Mouse (Mus musculus) activated CD4-positive, CD25-positive, alpha-beta regulatory T cell, adult 4 months (primary cell): ENCODE data around the gene Matk. TPM values are rescaled to one million over a fixed set of nuclear protein-coding genes. Genes with fewer than 3 reads are reported as not detected.

Source experiments
- ATAC-seq: one replicate; pipeline ENCODE4 v1.8.0; 2017
- polyA plus RNA-seq, 2 experiments: library from polyadenylated mRNA; unstranded; fragments of 100-300 nt; shearing (Covaris generic); gene quantifications; one replicate each; pipeline ENCODE4 v1.2.1; 2017

Gene Matk
- polyA plus RNA-seq, 2 experiments from 2014 or later: 54.3 to 64.7 TPM

GRCm38 (mm10) chr10:81244146-81244545 lies 8.6 kb upstream of the Matk start:
- no peak for ATAC-seq

GRCm38 (mm10) chr10:81244595-81244994 lies 8.1 kb upstream of the Matk start:
- peak; percentile 75 for ATAC-seq

GRCm38 (mm10) chr10:81245166-81245565 lies 7.6 kb upstream of the Matk start:
- ATAC-seq: no peak

DNA sequence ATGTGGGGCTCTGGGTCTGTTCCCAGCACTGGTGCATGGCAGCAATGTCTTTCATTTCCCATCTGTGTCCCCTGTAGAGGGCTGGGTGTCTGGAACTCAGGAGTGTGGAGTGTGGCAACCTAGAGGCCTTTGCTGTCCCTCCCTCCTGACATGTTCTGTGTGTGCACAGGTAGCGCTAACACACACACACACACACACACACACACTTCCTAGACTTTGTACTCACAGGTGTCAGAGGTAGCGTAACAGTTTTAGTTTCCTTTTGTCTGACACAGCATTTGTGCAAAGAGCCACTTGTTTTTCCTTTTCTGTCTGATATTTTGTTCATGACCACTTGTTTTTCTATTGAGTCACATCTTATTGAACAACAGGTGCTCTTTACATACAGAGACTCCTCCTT lies 4.9 kb upstream of the Matk start:
- peak; percentile 67 for ATAC-seq

GRCm38 (mm10) chr10:81249442-81249841 lies 3.3 kb upstream of the Matk start:
- no peak for ATAC-seq

- ATAC-seq: no peak
Measured at GRCm38 (mm10) chr10:81254886-81255285, 2.2 kb downstream of the Matk start.

GRCm38 (mm10) chr10:81257158-81258039 lies 4.7 kb downstream of the Matk start:
- ATAC-seq: peak; percentile 28

DNA sequence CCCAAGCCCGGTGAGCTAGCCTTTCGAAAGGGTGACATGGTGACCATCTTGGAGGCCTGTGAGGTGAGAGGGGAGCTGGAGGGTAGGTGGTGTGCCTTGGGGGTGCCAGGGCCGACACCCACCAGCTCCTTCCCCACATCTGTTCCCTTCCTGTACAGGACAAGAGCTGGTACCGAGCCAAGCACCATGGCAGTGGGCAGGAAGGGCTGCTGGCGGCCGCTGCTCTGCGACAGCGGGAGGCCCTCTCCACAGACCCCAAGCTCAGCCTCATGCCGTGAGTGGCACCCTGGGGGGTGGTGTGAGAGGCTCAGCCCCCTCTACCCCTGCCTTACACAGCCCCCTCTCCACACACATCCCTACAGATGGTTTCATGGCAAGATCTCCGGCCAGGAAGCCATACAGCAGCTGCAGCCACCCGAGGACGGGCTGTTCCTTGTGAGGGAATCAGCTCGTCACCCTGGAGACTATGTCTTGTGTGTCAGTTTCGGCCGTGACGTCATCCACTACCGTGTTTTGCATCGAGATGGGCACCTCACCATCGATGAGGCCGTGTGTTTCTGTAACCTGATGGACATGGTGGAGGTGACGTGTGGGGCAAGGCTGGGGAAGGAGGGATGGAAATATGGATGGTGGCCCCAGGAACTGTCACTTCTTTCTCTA lies 6.6 kb downstream of the Matk start:
- no peak for ATAC-seq

DNA sequence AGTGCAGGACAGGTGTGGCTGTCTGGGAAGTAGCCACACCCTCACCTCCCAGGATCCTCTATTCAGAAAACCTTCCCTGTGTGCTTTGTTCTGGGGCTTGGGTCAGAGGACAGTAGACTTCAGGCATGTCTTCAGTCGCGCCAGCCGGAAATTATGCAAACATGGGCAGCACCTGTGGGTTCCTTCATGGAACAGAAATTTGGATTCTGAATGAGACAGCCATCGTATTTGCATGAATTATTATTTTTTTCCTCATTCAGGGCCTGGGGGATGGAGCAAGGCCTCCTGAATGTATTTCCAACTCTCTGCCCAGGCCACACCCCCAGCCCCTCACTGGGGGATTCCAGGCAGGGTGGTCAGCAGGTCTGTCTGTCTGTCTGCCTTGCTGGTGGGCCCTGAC lies 8.3 kb downstream of the Matk start:
- ATAC-seq: no peak

DNA sequence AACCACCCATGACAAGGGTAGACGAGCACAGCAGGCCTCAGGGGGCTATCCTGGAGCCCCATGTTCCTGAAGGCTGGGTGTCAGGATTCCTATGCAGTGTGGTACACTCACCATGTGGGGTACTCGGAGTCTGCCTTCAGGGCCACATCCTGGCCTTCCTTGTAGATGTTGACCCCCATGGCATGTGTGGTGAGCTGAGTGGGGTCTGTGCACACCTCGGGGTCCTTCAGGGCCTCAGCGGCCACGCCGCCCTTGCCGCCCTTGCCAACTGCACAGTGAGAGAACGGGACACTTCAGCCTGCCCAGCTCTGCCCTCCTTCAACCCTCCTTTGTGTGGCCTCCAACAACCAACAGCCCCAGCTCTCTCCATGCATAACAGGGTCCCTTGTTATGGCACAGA lies 12.8 kb downstream of the Matk start:
- no peak for ATAC-seq

DNA sequence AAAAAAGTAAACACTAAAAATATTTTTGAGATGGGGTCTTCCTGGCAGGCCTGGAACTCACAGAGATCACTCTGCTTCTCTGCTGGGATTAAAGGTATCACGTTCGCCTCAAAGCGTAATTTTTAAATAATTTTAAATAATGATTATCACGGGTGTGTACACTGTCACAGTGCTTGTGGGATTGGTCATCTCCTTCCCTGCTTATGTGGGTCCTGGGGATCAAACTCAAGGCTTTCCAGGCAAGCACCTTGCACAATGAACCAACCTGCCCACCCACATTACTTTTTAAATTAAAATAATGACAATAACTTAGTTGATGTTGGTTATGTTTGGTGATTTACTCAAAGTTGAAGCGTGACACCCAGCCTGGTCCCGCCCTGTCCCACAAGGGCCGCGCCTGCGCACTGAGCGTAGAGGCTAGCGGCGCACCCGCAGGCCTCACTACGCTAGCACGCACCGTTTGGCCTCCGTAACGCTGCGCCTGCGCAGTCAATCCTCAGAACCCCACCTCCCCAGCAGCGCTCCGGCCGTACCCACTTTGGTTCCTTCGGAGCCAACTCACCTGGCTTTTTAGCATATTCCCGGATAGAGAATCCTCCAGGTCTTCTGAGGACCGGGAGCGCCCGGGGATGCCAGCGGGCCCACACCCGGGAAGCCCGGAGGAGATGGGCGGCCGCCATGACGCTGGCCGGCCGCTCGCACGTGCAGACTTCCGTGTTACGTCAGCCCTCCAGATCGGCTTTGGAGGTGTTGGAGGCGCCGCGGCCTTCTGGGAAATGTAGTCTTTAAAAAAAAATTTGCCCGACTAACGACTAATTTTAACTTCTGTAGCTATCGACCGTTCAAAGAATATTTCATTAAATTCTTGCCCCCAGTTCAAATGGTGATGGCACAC lies 13.7 kb downstream of the Matk start, which contains the start of the genes Mrpl54 and Apba3:
Mrpl54 (minus strand) TSS at position 724 of the 895 bp plus-strand sequence.
Apba3 (plus strand) TSS at position 750 of the 895 bp plus-strand sequence.
- ATAC-seq: peak; percentile 88

DNA sequence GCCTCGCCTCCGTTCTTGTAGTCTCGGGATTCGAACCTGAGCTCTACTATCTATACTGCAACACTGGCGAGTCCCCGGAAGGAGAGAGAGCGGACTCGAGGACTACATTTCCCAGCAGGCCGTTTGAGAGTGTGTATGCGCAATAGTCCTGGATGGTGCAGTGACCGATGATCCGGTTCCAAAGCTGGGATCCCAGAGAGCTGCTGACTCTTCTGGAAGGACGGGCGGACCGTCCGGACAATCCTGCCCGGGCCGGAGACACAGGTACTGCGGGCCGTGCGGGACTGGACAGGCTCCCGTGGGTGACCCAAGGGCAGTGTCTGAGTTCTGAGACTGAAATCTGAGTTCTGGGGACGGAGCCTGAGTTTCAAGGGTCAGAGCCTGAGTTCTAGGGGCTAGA lies 15.3 kb downstream of the Matk start:
- peak; percentile 66 for ATAC-seq

GRCm38 (mm10) chr10:81268643-81269412 lies 16.1 kb downstream of the Matk start:
- ATAC-seq: no peak

DNA sequence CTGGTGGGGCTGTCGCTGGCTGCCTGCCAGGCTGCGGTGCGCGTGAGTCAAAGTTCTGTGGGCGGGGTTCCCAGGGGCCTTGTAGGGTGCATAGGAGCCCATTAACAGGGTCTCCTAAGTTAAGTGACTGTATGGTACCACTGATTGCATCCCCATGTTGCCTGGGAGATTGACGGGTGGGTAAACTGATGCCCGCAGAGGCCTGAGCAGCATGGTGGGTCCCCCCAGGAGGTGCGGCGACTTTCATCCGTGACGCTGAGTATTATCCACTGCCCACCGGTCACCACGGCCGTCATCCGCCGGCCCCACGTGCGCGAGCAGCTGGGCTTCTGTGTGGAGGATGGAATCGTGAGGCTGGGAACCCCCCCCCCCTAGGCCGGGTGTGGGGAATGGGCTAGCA lies 19.6 kb downstream of the Matk start:
- ATAC-seq: no peak

DNA sequence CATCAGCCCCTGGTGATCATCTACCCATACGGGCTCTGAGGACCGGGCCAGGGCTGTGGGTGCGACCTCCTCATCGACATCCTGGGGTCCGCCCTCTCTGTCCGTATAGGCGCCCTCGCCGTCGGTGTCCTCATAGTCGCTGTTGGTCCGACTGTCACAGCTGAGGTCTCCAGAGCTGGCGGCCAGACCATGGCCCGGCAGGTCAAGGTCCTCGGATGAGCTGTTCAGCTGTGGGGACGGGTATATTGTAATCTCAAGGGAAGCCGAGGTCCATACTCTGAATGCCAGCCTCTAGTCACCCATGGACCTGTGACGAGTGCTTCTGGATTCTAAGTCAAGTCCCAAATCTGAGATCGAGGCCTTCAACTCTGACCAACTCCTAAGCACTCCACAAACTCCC lies 21.1 kb downstream of the Matk start:
- ATAC-seq: no peak

GRCm38 (mm10) chr10:81277676-81278075 lies 24.9 kb downstream of the Matk start:
- ATAC-seq: no peak

DNA sequence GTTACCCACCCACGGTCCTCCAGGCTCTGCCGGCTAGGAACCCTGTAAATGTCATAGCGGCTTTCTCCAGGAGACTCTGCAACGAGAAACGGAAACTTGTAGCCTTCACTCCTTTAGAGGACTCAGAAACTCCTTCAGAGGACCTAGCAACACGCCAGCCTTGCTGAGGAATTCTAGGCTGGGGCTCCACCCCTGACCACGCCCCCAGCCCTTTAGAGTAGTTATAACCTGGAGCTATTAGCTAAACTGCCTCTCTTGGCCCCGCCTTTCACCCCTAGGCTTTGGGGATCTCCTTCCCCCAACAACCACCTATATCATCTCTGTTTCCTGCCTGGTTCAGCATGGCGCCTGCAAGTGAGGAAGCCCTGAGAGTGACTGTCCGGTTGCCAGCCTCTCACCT lies 26.8 kb downstream of the Matk start:
- ATAC-seq: no peak

- no peak for ATAC-seq
Measured at GRCm38 (mm10) chr10:81284189-81284588, 31.5 kb downstream of the Matk start.

- ATAC-seq: no peak
Measured at GRCm38 (mm10) chr10:81284719-81285118, 32.0 kb downstream of the Matk start.

DNA sequence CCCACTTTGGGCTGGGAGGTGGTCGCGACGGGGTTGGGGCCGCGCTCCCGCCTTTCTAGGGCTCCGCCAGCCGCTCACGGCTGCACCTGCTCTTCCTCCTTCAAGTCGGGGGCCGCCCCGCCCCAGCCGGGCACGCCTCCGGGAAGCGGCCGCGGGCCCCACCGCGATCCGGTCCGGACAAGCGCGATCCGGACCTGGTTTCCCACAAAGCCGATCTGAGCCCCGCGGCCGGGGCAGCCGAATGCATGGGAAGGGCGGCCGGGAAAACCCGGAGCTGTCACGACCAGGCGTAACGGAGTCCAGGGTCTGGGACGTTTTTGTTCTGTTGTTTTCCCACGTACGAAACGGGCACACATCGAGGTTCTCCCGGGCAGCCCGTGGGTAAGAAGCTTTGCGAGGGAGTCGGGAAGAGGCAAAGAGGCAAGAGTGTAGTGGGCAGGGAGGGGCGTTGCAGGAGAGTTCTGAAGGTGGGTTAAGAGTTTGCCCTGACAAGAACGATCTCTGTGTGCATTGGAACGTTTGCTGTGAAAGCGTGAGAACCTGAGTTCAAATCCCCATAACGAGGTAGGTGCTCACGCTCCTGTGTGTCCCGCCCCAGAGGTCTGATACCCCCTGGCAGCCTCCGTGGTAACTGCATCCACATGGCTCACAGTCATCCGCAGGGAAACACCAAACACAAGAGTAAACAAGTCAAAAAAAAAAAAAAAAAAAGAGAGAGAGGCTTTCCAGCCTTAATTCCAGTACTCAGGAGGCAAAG lies 33.1 kb downstream of the Matk start:
- peak; percentile 88 for ATAC-seq

DNA sequence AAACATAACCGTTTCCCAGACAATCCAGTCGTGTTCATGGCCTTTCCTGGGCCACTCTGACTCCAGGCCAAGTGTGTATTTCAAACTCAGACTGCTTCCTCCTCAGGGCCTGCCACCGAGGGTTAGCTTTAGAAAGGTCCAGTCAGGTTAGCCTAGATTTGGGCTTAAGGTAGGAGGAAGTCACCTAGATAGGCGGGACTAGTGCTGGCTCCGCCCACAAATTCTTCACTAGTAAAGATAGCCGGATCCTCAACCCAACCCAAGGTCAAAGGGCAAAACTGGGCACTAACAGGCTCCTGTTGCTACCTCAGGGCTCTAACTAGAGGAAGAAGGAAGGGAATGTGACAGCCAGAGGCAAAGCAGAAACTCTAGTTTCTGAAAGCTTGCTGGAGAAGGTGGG lies 33.9 kb downstream of the Matk start:
- no peak for ATAC-seq
